Mouse (Mus musculus) CD4-positive helper T cell, adult 2 months (primary cell): Measurements from ENCODE around the gene Dgkq.

Source experiments
- DNase-seq: peaks from one replicate; pipeline ENCODE4 v3.0.0-alpha.2; 2012; ENCODE audit warnings: low read depth, missing footprints, low spot score

Dgkq gene

GRCm38 (mm10) chr5:108602537-108602936, 66.9 kb downstream of the Dgkq start:
- no peak for DNase-seq

- no peak for DNase-seq
Observed at GRCm38 (mm10) chr5:108599923-108600322, 69.5 kb downstream of the Dgkq start.
